Mouse (Mus musculus) lung, postnatal 14 days (tissue): Measurements from ENCODE around the gene Mospd2.

ENCODE experiments used
- DNase-seq: peaks from one replicate; pipeline ENCODE4 v3.0.0; 2021

Gene Mospd2

GRCm38 (mm10) chrX:164980193-164980775, at the start of gene Mospd2, which contains the start of gene Fancb:
Gene Mospd2 (minus strand): TSS chrX:164980375.
Gene Fancb (plus strand): TSS chrX:164980592.
- DNase-seq = peak; percentile 86

GRCm38 (mm10) chrX:165004779-165005324, 24.7 kb upstream of the Mospd2 start, which contains the start of gene Gm17604:
Gene Gm17604 (minus strand): TSS chrX:165004829.
- DNase-seq = no peak

GRCm38 (mm10) chrX:165003141-165003540, 23.0 kb upstream of the Mospd2 start:
- DNase-seq = no peak

- DNase-seq = no peak
Measured at GRCm38 (mm10) chrX:164978866-164979265, 1.3 kb downstream of the Mospd2 start.

- no peak for DNase-seq
Measured at GRCm38 (mm10) chrX:164971206-164971605, 9.0 kb downstream of the Mospd2 start.

GRCm38 (mm10) chrX:164965750-164966448, 14.3 kb downstream of the Mospd2 start:
- no peak for DNase-seq

GRCm38 (mm10) chrX:164952601-164953375, 27.4 kb downstream of the Mospd2 start:
- DNase-seq = no peak

- DNase-seq = no peak
Measured at GRCm38 (mm10) chrX:164951858-164952576, 28.2 kb downstream of the Mospd2 start.

- DNase-seq = no peak
Measured at GRCm38 (mm10) chrX:164941540-164941939, 38.6 kb downstream of the Mospd2 start.

- DNase-seq = no peak
Measured at GRCm38 (mm10) chrX:164912993-164913392, 67.2 kb downstream of the Mospd2 start.

- no peak for DNase-seq
Measured at GRCm38 (mm10) chrX:164912186-164912585, 68.0 kb downstream of the Mospd2 start.

GRCm38 (mm10) chrX:164901847-164902246, 78.3 kb downstream of the Mospd2 start:
- no peak for DNase-seq

GRCm38 (mm10) chrX:164899805-164900204, 80.4 kb downstream of the Mospd2 start:
- DNase-seq = no peak

- DNase-seq = no peak
Measured at GRCm38 (mm10) chrX:164886260-164886659, 93.9 kb downstream of the Mospd2 start.
